ENCODE assay signal across 8 mouse cellular contexts in genomic region chr11:58979183-58979582, GRCm38 (mm10). TPM values are rescaled to one million over a fixed set of nuclear protein-coding genes. Genes with fewer than 3 reads are reported as not detected.
DNase-seq lines count a peak whose midpoint lies in the region; ATAC-seq and TF ChIP-seq lines count a peak whose summit lies in the region.

No protein-coding gene starts in this region.

- intact Hi-C loops in left cerebral cortex, postnatal 10 days (cut with DNase I), result loop anchor here (10.0 kb wide), 1 partner anchor 206 kb away; the partner anchor contains the start of gene Gjc2

- peak overlapping the region; percentile 67 for H3K4me3 ChIP-seq in kidney, postnatal 0 days (replicated peaks; ENCODE audit: low read depth, low read length)
- peak overlapping the region; percentile 80 for H3K4me3 ChIP-seq in cortical plate, adult 2 months (ENCODE audit: insufficient read depth, low read length)
- H3K4me3 ChIP-seq in intestine, embryonic 15.5 days (replicated peaks), result peak overlapping the region; percentile 93
- H3K4me3 ChIP-seq in neural tube, embryonic 12.5 days, result peak overlapping the region; percentile 96

- peak overlapping the region; percentile 90 for H3K9ac ChIP-seq in kidney, postnatal 0 days (ENCODE audit: low read depth, low read length)
- H3K9ac ChIP-seq in intestine, embryonic 15.5 days, result peak overlapping the region; percentile 84
- H3K9ac ChIP-seq in neural tube, embryonic 12.5 days, result peak overlapping the region; percentile 90

- no peak for ATAC-seq in kidney, postnatal 0 days (replicated peaks; ENCODE audit: low FRiP score, low read depth)
- no peak for ATAC-seq in intestine, embryonic 15.5 days
- no peak for ATAC-seq in neural tube, embryonic 12.5 days (ENCODE audit: low FRiP score, low read depth)

- no peaks in the 10 kb centered on the region for H3K9me3 ChIP-seq in kidney, postnatal 0 days (replicated peaks; ENCODE audit: low read length)
- no peaks in the 10 kb centered on the region for H3K9me3 ChIP-seq in intestine, embryonic 15.5 days
- no peaks in the 10 kb centered on the region for H3K9me3 ChIP-seq in neural tube, embryonic 12.5 days

- no peaks in the 10 kb centered on the region for H3K27me3 ChIP-seq in kidney, postnatal 0 days (ENCODE audit: insufficient read depth, low read length)
- H3K27me3 ChIP-seq in intestine, embryonic 15.5 days (replicated peaks), result no peaks in the 10 kb centered on the region
- no peaks in the 10 kb centered on the region for H3K27me3 ChIP-seq in neural tube, embryonic 12.5 days (replicated peaks)

- H3K4me2 ChIP-seq in kidney, postnatal 0 days (ENCODE audit: low read length), result peak overlapping the region; percentile 95
- H3K4me2 ChIP-seq in intestine, embryonic 15.5 days (replicated peaks), result peak overlapping the region; percentile 96
- H3K4me2 ChIP-seq in neural tube, embryonic 12.5 days (replicated peaks), result peak overlapping the region; percentile 98

- peaks cover 15% of the 10 kb centered on the region; the same call in 1 of the 2 replicates for H3K36me3 ChIP-seq in kidney, postnatal 0 days (ENCODE audit: insufficient read depth, low read length)
- H3K36me3 ChIP-seq in intestine, embryonic 15.5 days, result peaks cover 12% of the 10 kb centered on the region
- H3K36me3 ChIP-seq in neural tube, embryonic 12.5 days, result peaks cover 24% of the 10 kb centered on the region

- peaks cover 24% of the 10 kb centered on the region; the same call in 1 of the 2 replicates for H3K4me1 ChIP-seq in kidney, postnatal 0 days (replicated peaks; ENCODE audit: insufficient read depth, low read length)
- peaks cover 11% of the 10 kb centered on the region for H3K4me1 ChIP-seq in cortical plate, adult 2 months (ENCODE audit: control insufficient read depth, insufficient read depth, low read length)
- H3K4me1 ChIP-seq in intestine, embryonic 15.5 days (replicated peaks), result peaks cover 30% of the 10 kb centered on the region
- H3K4me1 ChIP-seq in neural tube, embryonic 12.5 days, result peaks cover 43% of the 10 kb centered on the region

- 55% methylated on average over 3 of the region's 3 CpGs for WGBS in kidney, postnatal 0 days
- 58% methylated on average over 3 of the region's 3 CpGs for WGBS in intestine, embryonic 15.5 days
- WGBS in neural tube, embryonic 12.5 days, result 85% methylated on average over 3 of the region's 3 CpGs

- no peak for TF ChIP-seq CTCF in kidney, postnatal 0 days (IDR thresholded peaks at IDR 0.05; ENCODE audit: low read depth)
- no peak for TF ChIP-seq CTCF in cortical plate, adult 2 months (IDR thresholded peaks at IDR 0.05; ENCODE audit: extremely low read depth, insufficient read depth, low read length)

- H3K27ac ChIP-seq in kidney, postnatal 0 days, result no peak overlapping the region
- no peak overlapping the region for H3K27ac ChIP-seq in cortical plate, adult 2 months (ENCODE audit: insufficient read depth, low read length)
- no peak overlapping the region for H3K27ac ChIP-seq in intestine, embryonic 15.5 days
- no peak overlapping the region for H3K27ac ChIP-seq in neural tube, embryonic 12.5 days

- no peak for DNase-seq in kidney, postnatal 0 days (ENCODE audit: low spot score)
- no peak for DNase-seq in kidney, adult 8-10 months
- DNase-seq in cerebellum, postnatal 4 days (ENCODE audit: low spot score in 2 of 2), result no peak
- no peak for DNase-seq in left cerebral cortex, postnatal 10 days (ENCODE audit: extremely low spot score in 1 of 2, low spot score in 2 of 2)
- no peak for DNase-seq in gastrocnemius, postnatal 25 days

- no peak for TF ChIP-seq POLR2A in cortical plate, adult 2 months (IDR thresholded peaks at IDR 0.05; ENCODE audit: extremely low read depth, insufficient read depth, low read length)

RNA-seq across cellular contexts. Expression of gene Trim11, which starts 1.3 kb away (rescaled TPM):
- polyA plus RNA-seq in kidney, postnatal 0 days (2015; fragmentation: Nextera tagmentation; extraction: Ambion mirVana), result 16.3 and 16.7 TPM in 2 replicates
- polyA plus RNA-seq in cortical plate, adult 2 months (2012; rRNA removed), result 25.9 and 26.7 TPM in 2 replicates
- 16.0 and 17.0 TPM in 2 replicates for polyA plus RNA-seq in intestine, embryonic 15.5 days (2015; fragmentation: Nextera tagmentation; extraction: Ambion mirVana)
- polyA plus RNA-seq in neural tube, embryonic 12.5 days (2016; fragmentation: Nextera tagmentation; extraction: Ambion mirVana), result 20.5 TPM in 2 replicates
- 10 to 100 TPM; 22.0 to 22.7 TPM for total RNA-seq in left cerebral cortex, postnatal 10 days (2021)
- 1 to 10 TPM; 6.7 to 8.1 TPM for total RNA-seq in gastrocnemius, postnatal 25 days (2021)

RNA-seq across cellular contexts. Expression of gene Hist3h2a, which starts 24.7 kb away (rescaled TPM):
- 40.9 and 41.2 TPM in 2 replicates for polyA plus RNA-seq in kidney, postnatal 0 days (2015; fragmentation: Nextera tagmentation; extraction: Ambion mirVana)
- polyA plus RNA-seq in cortical plate, adult 2 months (2012; rRNA removed), result 40.1 and 42.8 TPM in 2 replicates
- 27.2 and 28.3 TPM in 2 replicates for polyA plus RNA-seq in intestine, embryonic 15.5 days (2015; fragmentation: Nextera tagmentation; extraction: Ambion mirVana)
- 91.6 and 103 TPM in 2 replicates for polyA plus RNA-seq in neural tube, embryonic 12.5 days (2016; fragmentation: Nextera tagmentation; extraction: Ambion mirVana)
- 10 to 100 TPM; 66.5 to 67.4 TPM for total RNA-seq in left cerebral cortex, postnatal 10 days (2021)
- total RNA-seq in gastrocnemius, postnatal 25 days (2021), result 10 to 100 TPM; 10.1 to 11.1 TPM

RNA-seq across cellular contexts. Expression of gene Trim17, which starts 24.7 kb away (rescaled TPM):
- polyA plus RNA-seq in kidney, postnatal 0 days (2015; fragmentation: Nextera tagmentation; extraction: Ambion mirVana), result 0.32 and 0.37 TPM in 2 replicates
- 6.6 and 7.4 TPM in 2 replicates for polyA plus RNA-seq in cortical plate, adult 2 months (2012; rRNA removed)
- 0.16 and 0.35 TPM in 2 replicates for polyA plus RNA-seq in intestine, embryonic 15.5 days (2015; fragmentation: Nextera tagmentation; extraction: Ambion mirVana)
- polyA plus RNA-seq in neural tube, embryonic 12.5 days (2016; fragmentation: Nextera tagmentation; extraction: Ambion mirVana), result 0.84 and 1.0 TPM in 2 replicates
- total RNA-seq in left cerebral cortex, postnatal 10 days (2021), result 1 to 10 TPM; 2.8 to 3.7 TPM
- total RNA-seq in gastrocnemius, postnatal 25 days (2021), result under 1 TPM; 0.13 to 0.18 TPM

RNA-seq across cellular contexts. Expression of gene Hist3h2ba, which starts 30.5 kb away (rescaled TPM):
- 43.9 and 45.8 TPM in 2 replicates for polyA plus RNA-seq in kidney, postnatal 0 days (2015; fragmentation: Nextera tagmentation; extraction: Ambion mirVana)
- polyA plus RNA-seq in cortical plate, adult 2 months (2012; rRNA removed), result 101 and 112 TPM in 2 replicates
- 39.9 and 40.0 TPM in 2 replicates for polyA plus RNA-seq in intestine, embryonic 15.5 days (2015; fragmentation: Nextera tagmentation; extraction: Ambion mirVana)
- polyA plus RNA-seq in neural tube, embryonic 12.5 days (2016; fragmentation: Nextera tagmentation; extraction: Ambion mirVana), result 167 and 246 TPM in 2 replicates
- total RNA-seq in left cerebral cortex, postnatal 10 days (2021), result 100 to 1,000 TPM; 172 to 180 TPM
- 1 to 10 TPM; 1.1 to 1.2 TPM for total RNA-seq in gastrocnemius, postnatal 25 days (2021)

RNA-seq across cellular contexts. Expression of gene Rnf187, which starts 40.5 kb away (rescaled TPM):
- 238 and 249 TPM in 2 replicates for polyA plus RNA-seq in kidney, postnatal 0 days (2015; fragmentation: Nextera tagmentation; extraction: Ambion mirVana)
- 567 and 588 TPM in 2 replicates for polyA plus RNA-seq in cortical plate, adult 2 months (2012; rRNA removed)
- 201 and 207 TPM in 2 replicates for polyA plus RNA-seq in intestine, embryonic 15.5 days (2015; fragmentation: Nextera tagmentation; extraction: Ambion mirVana)
- polyA plus RNA-seq in neural tube, embryonic 12.5 days (2016; fragmentation: Nextera tagmentation; extraction: Ambion mirVana), result 594 and 608 TPM in 2 replicates
- total RNA-seq in left cerebral cortex, postnatal 10 days (2021), result 100 to 1,000 TPM; 471 to 480 TPM
- total RNA-seq in gastrocnemius, postnatal 25 days (2021), result 100 to 1,000 TPM in 1 of 2 experiments, 10 to 100 TPM in 1; 99.3 to 105 TPM
